Mouse (Mus musculus) testis, adult 2 months (tissue): ENCODE measurements around the gene BC052040.

Experiments
- CTCF ChIP-seq: fragments of 200-500 bp; IDR thresholded peaks from 2 replicates; pipeline ENCODE4 v1.5.1; 2012; ENCODE audit warnings: low read depth, mild to moderate bottlenecking, inconsistent platforms, low read length, moderate library complexity; ENCODE audit not compliant: control insufficient read depth, insufficient read depth, insufficient replicate concordance
- POLR2A ChIP-seq: fragments of 200-500 bp; IDR thresholded peaks from 2 replicates; pipeline ENCODE4 v1.6.1; 2012; ENCODE audit warnings: low read depth, mild to moderate bottlenecking, inconsistent platforms, low read length, moderate library complexity; ENCODE audit not compliant: control insufficient read depth

GRCm38 (mm10) chr2:115590602-115591001 is 9.1 kb downstream of the BC052040 start:
- no peak for TF ChIP-seq CTCF
- TF ChIP-seq POLR2A = no peak
